Mouse (Mus musculus) heart, adult 18-20 months (tissue): ENCODE data around the gene Klf13. TPM values are rescaled to one million over a fixed set of nuclear protein-coding genes. Genes with fewer than 3 reads are reported as not detected.

Experiments
- DNase-seq, 2 experiments: peaks; one replicate each; pipeline ENCODE4 v3.0.0; 2021 to 2022; ENCODE audit warnings: mixed read lengths in 1 of 2
- total RNA-seq, 2 experiments: library from RNA; stranded (reverse); gene quantifications; 2 replicates each; pipeline ENCODE4 v1.2.3; 2021

Klf13 gene
- total RNA-seq, 2 experiments from 2014 or later, result 42.9 to 59.3 TPM

DNA sequence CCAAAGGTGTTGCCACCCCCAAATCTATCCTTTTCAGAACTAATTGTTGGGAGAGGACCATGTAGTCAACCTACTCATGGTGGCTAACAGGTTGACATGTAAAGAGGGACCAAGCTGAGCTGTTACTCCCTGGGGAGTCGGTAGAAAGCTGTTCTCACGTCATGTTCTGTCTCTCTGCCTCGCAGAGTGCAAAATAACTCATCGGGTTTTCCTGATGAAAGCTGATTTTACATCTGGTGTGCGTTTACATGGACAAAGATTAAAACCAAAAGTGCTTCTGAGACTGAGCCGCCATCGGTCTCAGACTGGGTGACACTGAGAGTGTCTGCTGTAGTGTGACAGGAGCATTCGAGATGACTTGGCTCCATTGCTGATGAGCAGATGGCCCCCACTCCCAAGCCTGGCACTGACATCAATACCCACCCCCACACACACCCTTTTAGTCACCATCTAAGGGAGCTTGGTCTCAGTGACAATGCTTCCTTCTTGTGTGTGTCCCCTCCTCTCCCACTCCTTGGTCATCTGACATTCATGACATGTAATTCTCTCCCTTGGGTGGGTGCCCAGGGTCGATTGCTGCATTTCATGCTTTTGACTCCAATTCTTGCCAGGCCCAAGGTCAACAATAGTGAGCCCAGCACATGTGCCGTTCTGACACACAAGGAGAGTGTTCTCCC is 12.4 kb upstream of the Klf13 start:
- DNase-seq, result no peak

GRCm38 (mm10) chr7:63949176-63949575 is 10.5 kb upstream of the Klf13 start:
- no peak for DNase-seq

- DNase-seq, result no peak
Measured at GRCm38 (mm10) chr7:63947514-63948487, 9.1 kb upstream of the Klf13 start.

- no peak for DNase-seq
Measured at GRCm38 (mm10) chr7:63943946-63944345, 5.2 kb upstream of the Klf13 start.

DNA sequence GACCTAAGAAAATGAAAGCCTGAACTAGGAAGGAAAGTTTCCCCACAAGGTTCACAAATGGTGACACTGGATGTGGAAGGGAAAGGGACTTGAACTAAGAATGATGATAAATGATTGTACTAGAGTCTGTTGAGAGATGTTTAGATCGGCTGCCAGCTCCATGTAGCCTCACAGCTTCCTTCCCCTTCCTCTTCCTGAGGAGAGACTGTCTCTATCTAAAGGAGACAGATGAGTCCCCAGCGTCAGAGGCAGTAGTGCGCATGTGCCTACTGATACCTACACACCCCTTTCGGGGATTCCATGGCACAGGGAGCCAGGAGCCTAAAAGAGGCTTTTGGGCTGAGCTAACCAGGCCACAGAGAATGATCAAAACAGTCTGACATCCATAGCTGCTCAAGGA is 2.8 kb upstream of the Klf13 start:
- no peak for DNase-seq

DNA sequence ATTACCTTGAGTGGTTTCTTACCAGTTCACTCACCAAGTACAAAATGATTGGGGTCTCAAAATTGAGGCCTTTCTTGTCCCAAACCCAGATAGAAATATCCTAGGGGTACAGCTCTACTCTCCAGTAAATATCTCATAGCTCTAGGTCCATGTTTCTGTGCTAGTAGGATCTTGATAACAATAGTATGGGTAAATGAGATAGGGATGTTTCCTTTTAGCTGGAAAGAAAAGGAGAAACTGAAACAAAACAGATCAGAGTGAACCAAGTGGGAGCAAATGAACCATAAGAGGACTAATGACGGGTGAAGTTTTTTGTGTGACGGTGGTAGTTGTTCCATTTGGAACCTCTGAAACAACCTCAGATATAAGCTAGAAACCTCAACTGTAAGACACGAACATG is 2.3 kb upstream of the Klf13 start:
- no peak for DNase-seq

DNA sequence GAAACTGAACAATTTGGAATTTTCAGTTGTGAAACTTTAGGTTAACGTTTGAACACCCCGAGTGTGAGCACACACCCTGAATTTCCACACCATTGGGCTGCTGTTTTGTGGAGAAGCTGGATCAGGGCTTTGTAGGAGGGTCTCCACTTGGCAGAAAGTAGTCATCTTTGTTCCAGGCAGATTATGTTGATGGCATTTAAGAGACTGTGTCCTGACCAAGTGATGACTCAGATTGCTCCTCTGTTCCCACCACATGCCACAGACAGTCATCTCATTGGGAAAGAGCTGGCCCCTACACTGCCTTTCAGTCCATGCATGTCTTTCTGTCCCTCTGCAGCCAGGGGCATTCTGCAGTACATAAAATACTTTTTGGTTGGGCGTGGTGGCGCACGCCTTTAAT is 1.6 kb upstream of the Klf13 start:
- DNase-seq, result no peak

DNA sequence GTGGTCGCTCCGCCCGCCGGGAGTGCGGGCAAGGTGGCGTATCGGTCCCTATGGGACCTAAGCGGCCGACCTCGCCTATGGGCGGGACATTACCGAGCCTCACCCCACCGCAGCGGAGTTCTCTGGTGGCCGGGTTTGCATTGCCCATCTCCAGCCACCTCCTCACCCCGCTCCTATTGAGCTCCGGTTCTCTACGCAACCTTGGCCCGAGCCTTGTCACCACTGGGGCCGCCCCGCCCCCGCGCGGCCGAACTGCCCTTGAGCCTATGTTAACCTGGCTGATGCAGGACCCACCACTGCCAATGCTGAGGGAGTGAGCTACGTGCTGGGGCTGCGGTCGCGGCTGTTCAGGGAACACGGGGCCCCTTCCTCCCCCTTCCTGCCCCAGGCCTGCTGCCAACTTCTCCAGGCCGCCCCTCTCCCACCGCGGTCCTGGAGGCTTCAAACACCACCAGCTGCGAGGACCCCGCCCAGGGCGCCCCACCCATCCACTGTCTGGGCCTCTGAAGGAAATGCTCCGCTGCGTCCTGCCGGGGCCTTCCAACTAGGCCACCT is 759 bp upstream of the Klf13 start:
- peak; percentile 89 for DNase-seq

DNA sequence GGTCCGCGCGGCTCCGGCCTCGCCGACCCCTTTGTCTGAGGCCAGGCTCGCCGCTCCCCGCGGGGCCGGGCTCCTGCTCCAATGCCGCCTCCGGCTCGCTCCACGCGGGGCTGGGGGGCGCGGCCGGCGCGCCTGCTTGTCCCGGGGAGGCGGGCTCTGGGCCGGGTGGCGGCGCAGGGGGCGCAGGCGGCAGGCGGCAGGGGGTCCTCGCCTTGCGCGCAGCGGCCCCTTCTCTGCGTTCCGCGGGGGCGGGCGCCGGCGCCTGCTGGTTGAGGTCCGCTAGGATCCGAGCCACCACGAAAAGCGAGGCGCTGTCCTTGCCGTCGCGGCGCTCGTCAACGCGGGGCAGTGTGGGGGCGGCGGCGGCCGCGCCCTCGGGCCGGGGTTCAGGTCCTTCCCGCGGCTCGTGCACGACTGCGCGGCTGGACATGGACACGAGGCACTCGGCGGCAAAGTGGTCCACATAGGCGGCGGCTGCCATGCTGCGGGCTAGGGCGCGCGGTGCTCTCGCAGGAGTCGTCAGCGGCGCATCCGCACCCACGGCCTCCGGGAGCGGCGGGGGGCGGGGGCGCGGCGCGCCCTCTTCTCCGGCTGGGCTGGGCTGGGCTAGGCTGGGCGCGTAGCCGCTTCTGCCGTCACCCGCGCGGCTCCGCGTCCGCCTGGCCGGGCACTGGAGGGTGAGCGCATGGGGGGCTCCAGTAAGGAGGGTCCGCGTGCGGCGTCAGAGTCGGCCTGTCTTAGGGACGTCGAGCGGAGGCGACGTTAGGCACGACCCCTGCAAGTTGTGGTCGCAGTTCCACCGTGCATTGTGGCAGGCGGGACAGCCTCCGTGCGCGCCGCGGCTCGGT is 425 bp downstream of the Klf13 start:
- no peak for DNase-seq

DNA sequence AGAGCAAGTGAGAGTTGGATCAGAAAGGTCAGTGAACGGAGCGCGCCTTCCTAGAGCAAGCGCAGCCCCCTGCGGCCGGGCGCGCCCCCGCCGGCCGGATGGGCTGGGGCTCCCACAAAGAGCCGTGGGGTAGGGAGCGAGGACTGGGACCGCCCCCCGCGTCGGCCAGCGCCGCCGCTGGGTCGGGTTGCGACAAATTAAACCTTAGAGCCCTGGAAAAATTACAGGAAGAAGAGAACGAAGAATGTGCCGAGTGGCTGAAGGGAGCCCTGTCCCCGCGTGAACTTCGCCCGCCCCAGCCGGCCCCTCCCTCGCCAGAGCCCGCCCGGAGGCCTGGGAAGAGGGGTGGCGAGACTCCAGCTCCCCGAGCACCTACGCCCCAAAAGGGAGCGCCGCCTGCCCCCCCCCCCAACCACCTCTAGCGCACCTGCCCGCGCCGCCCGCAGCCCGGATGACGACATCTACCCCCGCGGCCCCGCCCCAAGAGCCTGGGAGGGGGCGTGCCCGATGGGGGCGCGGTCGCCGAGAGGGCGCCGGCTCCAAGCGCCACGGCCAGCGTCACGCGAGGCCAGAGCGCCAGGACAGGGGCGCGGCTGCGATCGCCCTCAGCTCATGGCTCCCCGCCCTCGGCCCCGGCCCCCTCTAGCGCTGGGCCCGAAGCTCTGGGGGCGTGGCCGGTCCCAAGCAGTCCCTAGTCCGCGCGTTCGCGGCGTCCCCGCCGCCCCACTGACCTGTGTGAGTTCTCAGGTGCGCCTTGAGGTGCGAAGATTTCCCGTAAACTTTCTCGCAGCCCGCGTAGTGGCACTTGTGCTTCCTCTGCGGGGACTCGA is 1.3 kb downstream of the Klf13 start:
- DNase-seq, result peak; percentile 89 to 95

DNA sequence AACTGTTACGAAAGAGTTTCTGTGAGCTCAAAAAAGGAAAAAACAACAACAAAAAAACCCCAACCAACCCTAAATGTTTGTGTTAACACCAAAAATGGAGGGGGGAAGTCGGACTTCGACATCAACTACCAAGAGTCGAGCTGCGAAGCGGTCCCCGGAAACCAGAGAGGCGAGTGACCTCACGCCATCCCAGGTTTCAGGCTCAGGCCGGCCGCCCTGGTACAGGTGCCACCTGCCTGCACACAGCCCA is 1.8 kb downstream of the Klf13 start:
- DNase-seq, result no peak

DNA sequence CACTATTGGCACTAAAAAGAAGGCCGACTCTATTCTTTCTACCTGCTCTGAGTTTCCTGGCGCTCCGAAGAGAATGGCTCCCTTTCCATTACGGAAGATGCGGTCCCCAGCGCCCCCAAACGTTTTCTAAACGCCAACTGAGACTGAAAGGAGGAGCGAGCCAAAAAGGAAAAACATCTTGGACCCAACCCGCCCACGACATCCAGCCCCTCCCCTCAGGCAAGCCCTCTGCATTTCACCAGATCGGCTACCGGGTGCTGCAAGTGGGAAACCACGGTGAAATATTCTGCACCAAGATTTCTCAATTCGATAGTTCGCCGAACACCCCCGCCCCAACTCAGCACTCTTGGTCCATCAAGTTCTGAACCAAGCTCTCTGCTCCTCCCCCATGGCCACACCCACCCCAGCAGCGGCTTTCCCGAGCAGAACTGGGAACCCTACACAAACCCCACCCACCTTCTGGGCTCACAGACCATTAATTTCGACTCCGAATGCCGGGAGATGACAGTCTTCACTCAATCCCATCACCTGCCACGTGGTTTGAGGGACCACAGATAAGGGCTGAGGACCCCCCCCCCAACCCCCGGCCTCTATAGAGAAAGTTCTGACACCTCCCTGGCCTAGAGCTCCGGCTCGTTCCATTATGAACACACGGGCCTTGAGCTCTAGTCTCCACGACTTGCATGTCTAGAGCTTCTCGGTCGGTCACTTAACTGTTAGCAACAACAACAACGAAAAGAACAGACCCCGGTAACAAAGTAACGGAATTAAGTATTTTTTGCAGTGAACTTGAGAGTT is 2.3 kb downstream of the Klf13 start:
- peak; percentile 93 to 94 for DNase-seq

GRCm38 (mm10) chr7:63935809-63936187 is 2.9 kb downstream of the Klf13 start:
- no peak for DNase-seq

DNA sequence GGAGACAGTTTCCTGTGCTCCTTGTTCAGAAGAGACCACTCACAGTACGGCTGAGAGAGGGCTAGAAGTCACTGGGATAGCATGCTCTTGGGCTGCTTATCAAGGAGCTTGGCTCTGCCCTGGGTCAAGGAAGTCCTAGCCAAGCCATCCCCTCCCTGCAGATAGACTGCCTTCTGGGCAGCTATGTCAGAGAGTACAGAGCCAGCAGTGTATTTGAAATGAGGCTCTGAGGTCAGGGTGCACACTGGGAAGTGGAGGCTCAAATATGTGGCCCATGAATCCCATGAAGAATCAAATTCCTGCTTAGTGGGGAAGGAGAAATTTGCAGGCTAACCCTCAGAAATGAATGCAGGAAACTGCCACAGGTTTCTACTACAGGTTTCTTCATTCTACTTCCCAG is 4.2 kb downstream of the Klf13 start:
- DNase-seq, result peak; percentile 69 to 72

DNA sequence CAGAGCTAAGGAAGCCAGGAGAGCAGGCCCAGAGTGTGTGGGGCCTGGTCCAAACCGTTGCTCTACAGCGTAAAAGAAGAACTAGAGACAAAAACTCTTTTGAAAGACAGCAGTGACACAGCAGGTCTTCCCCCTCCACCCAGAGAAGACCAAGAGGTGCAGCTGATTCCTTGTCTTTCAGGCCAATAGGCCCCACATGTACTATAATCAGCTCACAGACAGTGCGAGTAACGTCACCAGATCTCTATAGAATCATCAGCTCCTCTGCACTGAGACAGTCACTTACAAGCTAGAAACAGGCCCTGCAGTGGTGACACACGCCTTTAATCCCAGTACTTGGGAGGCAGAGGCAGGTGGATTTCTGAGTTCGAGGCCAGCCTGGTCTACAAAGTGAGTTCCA is 4.8 kb downstream of the Klf13 start:
- peak in 1 of 2 experiments; percentile 37 for DNase-seq

DNA sequence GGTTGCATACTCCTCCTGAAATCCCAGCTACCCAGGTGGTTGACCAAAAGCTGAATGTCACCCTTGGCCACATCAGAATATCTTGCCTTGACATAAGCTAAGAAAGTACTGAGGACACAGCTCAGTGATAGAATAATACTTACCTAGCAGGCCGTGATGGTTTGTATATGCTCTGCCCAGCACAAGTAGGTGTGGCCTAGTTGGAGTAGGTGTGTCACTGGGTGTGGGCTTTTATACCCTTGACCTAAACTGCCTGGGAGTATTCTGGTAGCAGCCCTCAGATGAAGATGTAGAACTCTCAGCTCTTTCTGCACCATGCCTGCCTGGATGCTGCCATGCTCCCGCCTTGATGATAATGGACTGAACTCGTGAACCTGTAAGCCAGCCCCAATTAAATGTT is 6.3 kb downstream of the Klf13 start:
- DNase-seq, result no peak

GRCm38 (mm10) chr7:63930766-63931165 is 7.9 kb downstream of the Klf13 start:
- DNase-seq, result peak in 1 of 2 experiments; percentile 11

- DNase-seq, result peak; percentile 18 to 43
Measured at GRCm38 (mm10) chr7:63930132-63930531, 8.6 kb downstream of the Klf13 start.

GRCm38 (mm10) chr7:63929080-63929479 is 9.6 kb downstream of the Klf13 start:
- peak; percentile 81 to 83 for DNase-seq

GRCm38 (mm10) chr7:63927121-63927520 is 11.6 kb downstream of the Klf13 start:
- DNase-seq, result peak in 1 of 2 experiments; percentile 26

DNA sequence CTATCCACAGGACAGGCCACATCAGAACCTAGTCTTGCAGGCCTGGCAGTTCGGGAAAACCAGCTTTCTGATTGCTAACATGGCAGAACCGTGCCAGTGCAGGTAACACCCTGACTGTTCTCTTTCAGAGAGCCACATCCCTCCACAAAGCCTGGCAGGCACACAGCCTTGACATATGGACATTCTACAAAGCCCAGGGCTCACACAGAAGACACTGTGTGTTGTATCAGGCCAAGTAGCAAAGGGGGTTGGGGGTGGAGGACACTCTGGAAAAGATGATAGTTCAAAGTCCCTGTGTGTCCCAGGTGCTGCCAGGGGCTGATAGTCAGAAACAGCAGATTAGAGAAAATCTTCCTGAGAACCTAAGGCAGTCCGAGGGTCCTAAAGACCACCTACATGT is 12.2 kb downstream of the Klf13 start:
- DNase-seq, result peak in 1 of 2 experiments; percentile 23
